Mouse (Mus musculus) C2C12 (cell line): ENCODE results near the gene Adh7. TPM values are rescaled to one million over a fixed set of nuclear protein-coding genes. Genes with fewer than 3 reads are reported as not detected.

Experiments
- H3K27me3 ChIP-seq: one replicate; pipeline ENCODE4 v1.6.1; 2011; ENCODE audit not compliant: control insufficient read depth, insufficient read depth, insufficient read length
- H3K36me3 ChIP-seq: one replicate; pipeline ENCODE4 v1.6.1; 2011; ENCODE audit not compliant: control insufficient read depth, insufficient read depth
- H3K4me3 ChIP-seq: one replicate; pipeline ENCODE4 v1.5.1; 2011; ENCODE audit warnings: mild to moderate bottlenecking, control low read depth; ENCODE audit not compliant: poor library complexity, insufficient read depth, severe bottlenecking
- H3K79me2 ChIP-seq: one replicate; pipeline ENCODE4 v1.6.1; 2011; ENCODE audit not compliant: control insufficient read depth, insufficient read depth
- H3K79me3 ChIP-seq: one replicate; pipeline ENCODE4 v1.6.1; 2011; ENCODE audit warnings: low read depth, control low read depth
- H3ac ChIP-seq: one replicate; pipeline ENCODE3; 2011; ENCODE audit warnings: low read depth; ENCODE audit not compliant: control insufficient read depth, insufficient read length
- CEBPB ChIP-seq: IDR thresholded peaks from one replicate; pipeline ENCODE4 v1.6.1; 2011; ENCODE audit warnings: low read depth, mild to moderate bottlenecking, control low read depth, moderate library complexity
- CTCF ChIP-seq: IDR thresholded peaks from one replicate; pipeline ENCODE4 v1.5.1; 2011; ENCODE audit not compliant: control insufficient read depth, insufficient read depth, insufficient read length
- FOSL1 ChIP-seq: IDR thresholded peaks from one replicate; pipeline ENCODE4 v1.8.0; 2011; ENCODE audit warnings: mild to moderate bottlenecking, low read length; ENCODE audit not compliant: poor library complexity, insufficient read depth, severe bottlenecking
- MAX ChIP-seq: IDR thresholded peaks from one replicate; pipeline ENCODE4 v1.6.1; 2011; ENCODE audit warnings: mild to moderate bottlenecking, control low read depth
- MYOD1 ChIP-seq: IDR thresholded peaks from one replicate; pipeline ENCODE4 v1.6.1; 2011; ENCODE audit warnings: low read depth; ENCODE audit not compliant: control insufficient read depth, insufficient read length
- MYOG ChIP-seq: IDR thresholded peaks from one replicate; pipeline ENCODE4 v1.6.1; 2011; ENCODE audit not compliant: control insufficient read depth, insufficient read length; ENCODE audit errors: extremely low read depth
- USF1 ChIP-seq: IDR thresholded peaks from one replicate; pipeline ENCODE4 v1.6.1; 2011; ENCODE audit warnings: low read depth, mild to moderate bottlenecking, control low read depth, moderate library complexity
- polyA plus RNA-seq: library from polyadenylated mRNA; unstranded; fragments of >200 nt; fragmentation: generic; extraction: Trizol; gene quantifications from one replicate; pipeline ENCODE4 v1.2.1, GENCODE M21; 2012; ENCODE audit warnings: missing spikeins

Adh7 gene
- polyA plus RNA-seq, 1 experiment = 4.9 TPM

DNA sequence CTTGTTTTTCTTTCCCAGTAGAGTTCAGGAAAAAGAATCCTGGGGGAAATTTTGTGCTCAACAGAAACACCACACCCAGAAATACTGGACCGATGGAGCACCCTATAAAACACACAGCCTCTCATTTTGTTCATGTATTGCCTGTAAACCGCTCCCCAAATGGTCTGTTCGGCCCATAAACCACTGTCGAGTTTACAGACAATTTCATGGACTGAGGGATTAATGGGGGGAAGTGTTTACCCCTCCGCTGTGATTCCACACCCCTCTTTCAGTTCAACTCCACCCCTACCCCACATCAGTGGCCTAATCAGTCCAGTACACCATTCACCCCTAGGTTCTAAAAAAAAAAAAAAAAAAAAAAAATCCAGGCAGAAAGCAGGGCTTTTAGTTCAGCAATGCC is 23.4 kb downstream of the Adh7 start:
- Histone ChIP-seq H3K4me3 (no peak overlapping the region), H3K27me3 (no peaks in the 10 kb centered on the region), H3ac (no peak overlapping the region), H3K79me2 (no peaks in the 10 kb centered on the region), H3K79me3 (no peaks in the 10 kb centered on the region), H3K36me3 (no peaks in the 10 kb centered on the region)
- no peak for TF ChIP-seq MYOD1
- TF ChIP-seq FOSL1 = no peak
- no peak for TF ChIP-seq MYOG
- no peak for TF ChIP-seq CEBPB
- TF ChIP-seq USF1 = no peak
- no peak for TF ChIP-seq MAX
- TF ChIP-seq CTCF = no peak

DNA sequence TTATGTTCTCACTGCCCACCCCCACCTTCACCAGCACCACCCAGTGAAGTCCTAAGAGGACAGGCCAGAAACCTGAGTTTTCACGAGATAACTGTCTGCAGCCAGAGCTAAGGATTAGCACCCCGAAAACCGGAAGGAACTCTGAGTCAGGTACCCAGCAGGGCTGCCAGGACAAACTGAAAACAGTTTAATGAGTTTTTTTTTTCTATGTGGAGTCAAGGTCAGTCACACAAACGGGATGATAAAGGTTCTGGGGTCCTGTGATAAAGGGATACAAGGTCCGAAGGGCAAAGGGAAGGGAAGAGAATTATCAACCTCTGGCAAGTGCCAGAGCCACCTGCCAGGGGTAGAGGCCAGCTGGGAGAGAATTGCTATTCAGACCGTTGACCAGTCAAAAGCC is 23.8 kb downstream of the Adh7 start:
- TF ChIP-seq MYOD1 = no peak
- no peak overlapping the region for H3K4me3 ChIP-seq
- H3K27me3 ChIP-seq = no peaks in the 10 kb centered on the region

DNA sequence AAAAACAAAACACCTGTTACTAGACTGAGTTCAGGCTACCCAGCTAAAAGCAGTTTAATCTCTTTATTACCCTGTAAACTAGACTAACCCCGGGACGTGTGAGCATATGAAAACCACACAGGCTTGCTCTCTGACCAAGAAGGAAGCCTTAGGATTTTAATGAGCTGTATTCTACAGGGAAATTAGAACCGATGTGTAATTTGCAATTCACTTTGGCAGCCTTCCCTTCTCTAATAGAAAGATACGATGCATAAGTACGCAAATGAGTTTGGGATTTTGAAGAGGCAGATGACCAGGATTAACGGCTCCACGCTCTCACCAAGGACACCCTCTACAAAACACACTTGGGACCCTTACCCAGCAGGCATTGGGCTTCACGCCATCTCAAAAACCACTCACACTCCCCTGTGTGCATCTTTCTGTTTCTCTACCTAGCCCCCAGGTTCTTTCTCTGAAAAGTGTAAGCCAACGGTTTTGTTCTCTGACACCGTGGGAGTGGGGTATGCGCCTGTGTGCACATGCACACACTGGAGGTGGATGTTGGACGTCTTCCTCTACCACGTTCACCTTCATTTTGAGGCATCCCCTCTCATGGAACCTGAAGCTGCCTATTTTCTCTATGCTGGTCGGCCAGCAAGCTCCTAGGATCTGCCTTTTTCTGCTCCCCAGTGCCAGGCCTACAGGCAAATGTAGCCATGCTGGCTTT is 24.6 kb downstream of the Adh7 start:
- Histone ChIP-seq H3K4me3 (no peak overlapping the region), H3K27me3 (no peaks in the 10 kb centered on the region), H3K36me3 (no peaks in the 10 kb centered on the region), H3K79me3 (no peaks in the 10 kb centered on the region), H3K79me2 (no peaks in the 10 kb centered on the region), H3ac (no peak overlapping the region)
- no peak for TF ChIP-seq CTCF

More for the DNA sequence above, 23.8 kb downstream of the Adh7 start:
- no peak overlapping the region for H3ac ChIP-seq
- H3K79me3 ChIP-seq = no peaks in the 10 kb centered on the region
- H3K36me3 ChIP-seq = no peaks in the 10 kb centered on the region
- no peaks in the 10 kb centered on the region for H3K79me2 ChIP-seq

DNA sequence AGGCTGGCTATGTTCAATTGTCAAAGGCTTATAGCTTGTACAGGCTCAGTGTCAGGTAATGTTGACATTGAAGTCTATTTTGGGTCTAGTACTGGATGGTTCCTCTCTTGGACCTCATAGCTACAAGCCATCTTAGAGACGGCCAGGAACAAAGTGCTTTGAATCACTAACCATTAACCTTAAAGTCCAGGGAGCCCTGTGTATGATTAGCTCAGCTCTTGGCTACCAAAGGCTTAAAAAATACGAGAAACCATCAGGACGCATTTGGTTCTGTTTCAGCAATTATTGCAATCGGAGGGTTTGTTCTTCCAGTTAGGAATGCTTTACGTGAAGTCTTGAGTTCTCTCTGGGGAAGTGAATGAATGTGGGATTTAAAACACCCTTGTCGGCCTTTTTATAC is 25.4 kb downstream of the Adh7 start:
- Histone ChIP-seq H3K79me3 (no peaks in the 10 kb centered on the region), H3ac (no peak overlapping the region), H3K36me3 (no peaks in the 10 kb centered on the region), H3K27me3 (no peaks in the 10 kb centered on the region), H3K79me2 (no peaks in the 10 kb centered on the region), H3K4me3 (no peak overlapping the region)
- TF ChIP-seq MYOD1 (no peak), FOSL1 (no peak), MYOG (no peak), USF1 (no peak), MAX (no peak), CEBPB (no peak), CTCF (no peak)

DNA sequence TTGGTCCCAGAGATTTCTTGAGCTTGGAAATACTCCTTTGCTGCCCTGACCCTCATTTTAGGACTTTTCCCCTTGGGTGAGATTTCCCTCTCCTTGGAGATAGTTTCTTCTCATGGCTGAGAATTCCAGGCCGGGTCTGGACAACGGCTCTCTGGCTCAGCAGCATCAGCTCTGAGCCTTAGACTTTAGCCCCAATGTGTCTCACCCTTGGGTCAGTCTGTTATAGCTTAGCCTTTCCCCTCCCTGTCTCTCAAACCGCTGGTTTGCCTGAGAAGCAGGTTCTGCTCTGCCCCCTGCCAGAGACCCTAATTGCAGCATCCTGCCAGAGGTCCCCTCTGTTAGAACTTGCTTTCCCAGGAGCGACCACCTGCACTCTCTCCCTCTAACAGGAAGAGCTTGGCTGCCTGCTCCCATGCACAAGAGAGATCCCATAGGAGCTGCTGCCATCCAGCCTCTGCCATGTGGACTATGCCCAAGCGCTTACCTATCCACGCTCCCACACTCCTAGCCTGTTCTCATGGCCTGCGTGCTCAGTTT is 26.8 kb downstream of the Adh7 start:
- no peak overlapping the region for H3ac ChIP-seq
- no peaks in the 10 kb centered on the region for H3K36me3 ChIP-seq
- no peaks in the 10 kb centered on the region for H3K79me2 ChIP-seq
- H3K4me3 ChIP-seq = no peak overlapping the region
- no peaks in the 10 kb centered on the region for H3K79me3 ChIP-seq
- H3K27me3 ChIP-seq = no peaks in the 10 kb centered on the region
- TF ChIP-seq MYOG (no peak), CTCF (no peak), MYOD1 (no peak), MAX (no peak), USF1 (no peak), CEBPB (no peak), FOSL1 (no peak)

DNA sequence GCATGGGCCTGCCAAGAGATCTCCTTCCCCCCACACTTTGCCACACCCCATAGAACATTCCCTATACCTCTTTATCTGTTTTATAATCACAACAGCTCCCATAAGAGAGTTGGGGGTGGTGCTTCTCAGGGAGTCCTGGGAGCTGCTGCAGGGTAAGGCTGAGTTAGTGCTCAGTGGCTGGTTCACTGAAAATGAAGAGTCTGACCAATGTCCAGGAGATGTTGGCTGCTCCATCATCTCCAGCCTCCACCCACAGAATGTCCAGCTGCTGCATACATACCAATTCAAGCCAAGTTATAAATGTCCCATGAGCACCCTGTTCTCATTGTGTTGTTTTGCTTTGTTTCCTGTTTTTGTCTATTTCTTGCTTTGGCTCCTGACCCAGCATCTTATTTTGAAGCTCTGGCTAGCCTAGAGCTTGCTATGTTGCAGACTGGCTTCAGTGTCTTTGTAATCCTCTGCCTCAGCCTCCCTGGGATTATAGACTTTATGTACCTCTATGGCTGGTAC is 29.0 kb downstream of the Adh7 start:
- no peak for TF ChIP-seq USF1
- no peak for TF ChIP-seq MAX
- no peak for TF ChIP-seq CTCF
- Histone ChIP-seq H3K79me3 (no peaks in the 10 kb centered on the region), H3K36me3 (no peaks in the 10 kb centered on the region), H3ac (no peak overlapping the region), H3K79me2 (no peaks in the 10 kb centered on the region), H3K4me3 (no peak overlapping the region), H3K27me3 (no peaks in the 10 kb centered on the region)
